Mouse (Mus musculus) kidney, postnatal 0 days (tissue): ENCODE results near the gene Ankrd13c. TPM values are rescaled to one million over a fixed set of nuclear protein-coding genes. Genes with fewer than 3 reads are reported as not detected.
A peak's percentile ranks its signal among the peaks of the same experiment; 100 is the strongest.

Experiments used
- ATAC-seq: fragments of 200-750 bp; cut with Nextera tagmentation; replicated peaks from 2 replicates; pipeline ENCODE4 v1.8.0; 2017; ENCODE audit warnings: low read depth, moderate number of reproducible peaks, moderate TSS enrichment, moderate library complexity; ENCODE audit not compliant: low FRiP score
- DNase-seq: peaks from one replicate; pipeline ENCODE4 v3.0.0-alpha.2; 2016; ENCODE audit warnings: low spot score
- H3K27ac ChIP-seq: fragments of 300-500 bp; sonication (generic); 2 replicates; pipeline ENCODE4 v1.5.1; 2014; ENCODE audit warnings: mild to moderate bottlenecking
- H3K27me3 ChIP-seq: fragments of 300-500 bp; sonication (generic); 2 replicates; pipeline ENCODE4 v1.6.1; 2014; ENCODE audit warnings: low read length, mixed read lengths; ENCODE audit not compliant: insufficient read depth
- H3K36me3 ChIP-seq: fragments of 300-500 bp; sonication (generic); 2 replicates; pipeline ENCODE4 v1.6.1; 2014; ENCODE audit warnings: low read length, mixed read lengths; ENCODE audit not compliant: insufficient read depth
- H3K4me1 ChIP-seq: fragments of 300-500 bp; sonication (generic); replicated peaks from 2 replicates; pipeline ENCODE4 v1.6.1; 2014; ENCODE audit warnings: antibody characterized with exemption, low read length, mixed read lengths; ENCODE audit not compliant: insufficient read depth
- H3K4me2 ChIP-seq: fragments of 300-500 bp; sonication (generic); 2 replicates; pipeline ENCODE4 v1.6.1; 2014; ENCODE audit warnings: mild to moderate bottlenecking, low read length, moderate library complexity, mixed read lengths
- H3K4me3 ChIP-seq: fragments of 300-500 bp; sonication (generic); replicated peaks from 2 replicates; pipeline ENCODE4 v1.5.1; 2014; ENCODE audit warnings: low read depth, low read length
- H3K9ac ChIP-seq: fragments of 300-500 bp; sonication (generic); 2 replicates; pipeline ENCODE4 v1.6.1; 2014; ENCODE audit warnings: low read depth, low read length
- H3K9me3 ChIP-seq: fragments of 300-500 bp; sonication (generic); replicated peaks from 2 replicates; pipeline ENCODE4 v1.6.1; 2016; ENCODE audit warnings: low read length, inconsistent platforms, mixed read lengths
- CTCF ChIP-seq: IDR thresholded peaks from 2 replicates; pipeline ENCODE4 v1.5.1; 2016; ENCODE audit warnings: antibody characterized with exemption, low read depth, mild to moderate bottlenecking, moderate library complexity
- WGBS: fragments of 180-500 bp; shearing (Covaris S2); extraction: QIAGEN DNeasy Blood & Tissue Kit; methylation state at CpG from one replicate; pipeline ENCODE4 v1.1.7; 2014; 5-methylcytosine and 5-hydroxymethylcytosine counted together
- polyA plus RNA-seq: library from polyadenylated mRNA; unstranded; fragments of >200 nt; fragmentation: Nextera tagmentation; extraction: Ambion mirVana; gene quantifications from 2 replicates; pipeline ENCODE4 v1.2.1, GENCODE M21; 2015

Gene Ankrd13c
- polyA plus RNA-seq, 1 experiment from 2014 or later: 31.9 TPM

- WGBS: 60% methylated on average over 2 of the region's 2 CpGs
- Histone ChIP-seq H3K9me3 (no peaks in the 10 kb centered on the region), H3K27ac (peak overlapping the region; percentile 31; the same call in 1 of the 2 replicates), H3K4me3 (no peak overlapping the region), H3K27me3 (no peaks in the 10 kb centered on the region), H3K4me1 (no peaks in the 10 kb centered on the region), H3K9ac (no peak overlapping the region), H3K4me2 (no peak overlapping the region), H3K36me3 (no peaks in the 10 kb centered on the region)
- DNase-seq (no peak), ATAC-seq (peak; percentile 73)
- TF ChIP-seq CTCF: no peak
Measured at GRCm38 (mm10) chr3:157912155-157912554, 34.9 kb upstream of the Ankrd13c start.

GRCm38 (mm10) chr3:157916336-157916735 lies 30.7 kb upstream of the Ankrd13c start:
- Histone ChIP-seq H3K4me1 (no peaks in the 10 kb centered on the region), H3K9ac (no peak overlapping the region), H3K4me2 (no peak overlapping the region), H3K27ac (no peak overlapping the region), H3K27me3 (no peaks in the 10 kb centered on the region), H3K4me3 (no peak overlapping the region), H3K36me3 (no peaks in the 10 kb centered on the region), H3K9me3 (no peaks in the 10 kb centered on the region)
- DNase-seq (peak; percentile 29), ATAC-seq (peak; percentile 62; the same call in 1 of the 2 replicates)
- WGBS: 85% methylated on average over 4 of the region's 4 CpGs
- TF ChIP-seq CTCF: no peak

- no peak overlapping the region for H3K9ac ChIP-seq
- H3K4me3 ChIP-seq: no peak overlapping the region
- DNase-seq (no peak), ATAC-seq (no peak)
- no peaks in the 10 kb centered on the region for H3K36me3 ChIP-seq
- no peaks in the 10 kb centered on the region for H3K9me3 ChIP-seq
- WGBS: 84% methylated on average over 2 of the region's 2 CpGs
- H3K27me3 ChIP-seq: no peaks in the 10 kb centered on the region
- no peak overlapping the region for H3K4me2 ChIP-seq
- TF ChIP-seq CTCF: no peak
- H3K27ac ChIP-seq: no peak overlapping the region
- H3K4me1 ChIP-seq: no peaks in the 10 kb centered on the region
Measured at GRCm38 (mm10) chr3:157921376-157921775, 25.7 kb upstream of the Ankrd13c start.

- Histone ChIP-seq H3K4me1 (no peaks in the 10 kb centered on the region), H3K36me3 (no peaks in the 10 kb centered on the region), H3K27ac (no peak overlapping the region), H3K4me3 (peak overlapping the region; percentile 54; the same call in 1 of the 2 replicates), H3K9me3 (no peaks in the 10 kb centered on the region), H3K27me3 (no peaks in the 10 kb centered on the region), H3K4me2 (peak overlapping the region; percentile 90), H3K9ac (no peak overlapping the region)
- WGBS: 58% methylated on average over 3 of the region's 3 CpGs
- ATAC-seq: no peak
- no peak for TF ChIP-seq CTCF
- no peak for DNase-seq
Measured at GRCm38 (mm10) chr3:157923268-157923835, 23.7 kb upstream of the Ankrd13c start.

GRCm38 (mm10) chr3:157924692-157925328 lies 22.2 kb upstream of the Ankrd13c start, which contains the start of gene Cth:
Gene Cth (minus strand): TSS chr3:157925077.
- ATAC-seq (peak; percentile 100), DNase-seq (peak; percentile 93)
- Histone ChIP-seq H3K9ac (peak within 1 kb of the TSS; percentile 61), H3K27ac (peak within 1 kb of the TSS; percentile 72; the same call in 1 of the 2 replicates), H3K4me2 (peak within 1 kb of the TSS; percentile 90), H3K4me3 (peak within 1 kb of the TSS; percentile 54), H3K27me3 (no peaks in the 10 kb centered on the region), H3K9me3 (no peaks in the 10 kb centered on the region), H3K36me3 (no peaks in the 10 kb centered on the region), H3K4me1 (no peaks in the 10 kb centered on the region)
- TF ChIP-seq CTCF: 0 out of 2 replicates have a peak, but pooled peaks have one; percentile 17
- under 1% methylated on average over 30 of the region's 30 CpGs for WGBS

GRCm38 (mm10) chr3:157925706-157926510 lies 21.1 kb upstream of the Ankrd13c start:
- H3K4me3 ChIP-seq: no peak overlapping the region
- H3K4me2 ChIP-seq: no peak overlapping the region
- H3K27me3 ChIP-seq: no peaks in the 10 kb centered on the region
- H3K4me1 ChIP-seq: no peaks in the 10 kb centered on the region
- no peaks in the 10 kb centered on the region for H3K9me3 ChIP-seq
- DNase-seq (no peak), ATAC-seq (no peak)
- H3K36me3 ChIP-seq: no peaks in the 10 kb centered on the region
- WGBS: 83% methylated on average over 14 of the region's 14 CpGs
- H3K27ac ChIP-seq: no peak overlapping the region
- TF ChIP-seq CTCF: no peak
- H3K9ac ChIP-seq: no peak overlapping the region
